24 mouse cellular contexts compared by ENCODE assay signal in the genomic region with DNA sequence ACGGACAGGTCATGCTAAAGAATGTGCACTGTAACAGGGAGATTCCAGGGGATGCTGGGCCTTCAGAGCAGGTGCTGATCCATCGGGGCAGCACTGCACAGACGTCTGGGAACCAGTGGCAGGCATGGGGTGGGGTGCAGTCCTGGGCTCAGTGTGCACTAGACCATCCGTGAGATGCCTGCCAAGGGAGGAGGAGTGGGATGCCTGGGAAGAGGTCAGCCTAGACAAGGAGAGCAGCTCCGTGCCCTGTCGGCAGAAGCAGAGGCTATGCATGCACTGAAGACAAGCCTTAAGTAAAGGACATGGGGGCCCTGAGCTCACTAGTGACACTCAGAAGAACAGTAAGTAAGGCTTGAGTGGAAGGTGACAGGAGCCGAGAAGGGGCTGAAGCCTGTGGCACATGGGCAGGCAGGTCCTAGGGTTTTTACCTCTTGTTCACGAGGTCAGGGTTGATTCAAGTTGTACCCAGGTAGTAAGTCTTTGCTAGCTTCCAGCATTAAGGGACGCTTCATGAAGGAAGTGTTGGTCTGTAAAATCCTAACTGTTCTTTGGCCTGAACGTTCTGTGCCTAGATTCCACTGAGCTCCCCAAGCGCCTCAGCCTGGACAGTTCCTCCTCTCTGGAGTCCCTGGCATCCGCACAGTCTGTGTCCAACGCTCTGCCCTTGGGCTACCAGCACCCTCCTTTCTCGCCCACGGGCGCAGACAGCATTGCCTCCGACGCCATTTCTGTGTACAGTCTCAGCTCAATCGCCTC.
"Had no signal": no experiment of that assay in that cellular context is flagged by ENCODE, and none has a peak within 500 bp of the region (broad histone marks: within the 10 kb centered on the region; RNA-seq: fewer than 3 reads in every experiment).

No protein-coding gene starts in this region.

- H3K27ac ChIP-seq: kidney, postnatal 0 days; layer of hippocampus, adult 2 months; limb, embryonic 10.5 days; limb, embryonic 13.5 days; liver, embryonic 12.5 days; liver, embryonic 15.5 days; lung, embryonic 15.5 days; midbrain, embryonic 10.5 days; neural tube, embryonic 12.5 days; neural tube, embryonic 15.5 days; stomach, postnatal 0 days had no signal

- H3K4me3 ChIP-seq: layer of hippocampus, adult 2 months; limb, embryonic 10.5 days; limb, embryonic 13.5 days; liver, embryonic 12.5 days; liver, embryonic 15.5 days; lung, embryonic 15.5 days; megakaryocyte, embryonic 14.5 days; midbrain, embryonic 10.5 days; neural tube, embryonic 12.5 days; neural tube, embryonic 15.5 days had no signal

- DNase-seq: kidney, adult 11 months; layer of hippocampus, adult 9-11 months; liver; lung, adult 18-20 months; lung, postnatal 10 days; lung, postnatal 36 days; midbrain, embryonic 14.5 days; right cerebral cortex, adult 18-20 months; right cerebral cortex, postnatal 14 days; right cerebral cortex, postnatal 4 days; thymus, adult 18-20 months; thymus, postnatal 36 days had no signal

- H3K4me1 ChIP-seq: liver, embryonic 12.5 days; megakaryocyte, embryonic 14.5 days; midbrain, embryonic 10.5 days; neural tube, embryonic 15.5 days had no signal

- H3K27me3 ChIP-seq: limb, embryonic 13.5 days; liver, embryonic 12.5 days; liver, embryonic 15.5 days; lung, embryonic 15.5 days; neural tube, embryonic 12.5 days; neural tube, embryonic 15.5 days had no signal

- H3K4me2 ChIP-seq: limb, embryonic 13.5 days; liver, embryonic 12.5 days; liver, embryonic 15.5 days; lung, embryonic 15.5 days; neural tube, embryonic 12.5 days; neural tube, embryonic 15.5 days had no signal

- H3K36me3 ChIP-seq: liver, embryonic 15.5 days had no signal

- H3K9me3 ChIP-seq: limb, embryonic 10.5 days; limb, embryonic 13.5 days; liver, embryonic 12.5 days; liver, embryonic 15.5 days; lung, embryonic 15.5 days; megakaryocyte, embryonic 14.5 days; midbrain, embryonic 10.5 days; neural tube, embryonic 12.5 days; neural tube, embryonic 15.5 days had no signal

- ATAC-seq: liver, embryonic 12.5 days had no signal

- H3K9ac ChIP-seq: limb, embryonic 13.5 days; liver, embryonic 12.5 days; liver, embryonic 15.5 days; lung, embryonic 15.5 days; neural tube, embryonic 12.5 days; neural tube, embryonic 15.5 days had no signal
